Mouse (Mus musculus): Measurements from ENCODE around the gene Nol12. TPM values are rescaled to one million over a fixed set of nuclear protein-coding genes. Genes with fewer than 3 reads are reported as not detected.
A peak's percentile ranks its signal among the peaks of the same experiment; 100 is the strongest.

The Nol12 gene
- polyA plus RNA-seq, 1 experiment from 2014 or later: 24.5 TPM

DNA sequence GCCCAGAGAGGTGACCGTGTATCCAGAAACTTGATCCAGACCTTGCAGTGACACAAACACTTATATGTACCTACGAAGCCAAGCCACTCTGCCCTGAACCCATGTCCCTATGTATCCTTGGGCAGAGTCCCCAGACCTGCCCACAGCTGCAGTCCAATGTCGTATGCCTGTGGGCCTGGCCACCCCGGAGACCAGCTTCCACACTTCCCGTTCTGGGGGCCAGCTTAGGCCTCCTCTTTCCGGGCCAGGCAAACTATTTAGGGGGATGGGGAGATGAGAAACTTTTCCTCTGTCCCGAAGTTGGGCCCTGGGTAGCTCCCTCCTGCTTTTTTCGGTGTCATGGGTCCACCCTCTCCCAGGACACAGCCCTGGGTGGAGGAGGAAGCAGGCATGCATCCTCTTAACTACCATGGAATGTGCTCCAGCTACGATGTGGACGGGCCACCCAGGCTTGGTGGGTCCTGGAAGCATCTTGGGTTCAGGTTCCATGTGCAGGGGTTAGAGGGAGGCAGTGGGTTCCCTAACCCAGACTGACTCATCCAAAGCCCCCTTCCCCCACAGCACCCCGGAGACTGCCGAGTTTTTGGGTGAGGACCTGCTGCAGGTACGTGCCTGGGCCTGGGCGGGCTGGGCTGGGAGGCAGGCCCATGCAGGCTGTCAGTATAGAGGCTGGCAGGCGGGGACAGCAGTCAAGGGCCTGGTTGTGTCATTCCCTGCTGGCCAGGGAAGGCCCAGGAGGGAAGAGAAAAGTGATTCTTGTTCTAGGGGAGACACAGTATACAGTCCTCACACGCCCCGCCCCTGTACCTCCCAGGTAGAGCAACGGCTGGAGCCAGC lies 33.9 kb upstream of the Nol12 start:
- Histone ChIP-seq H3K9ac (peak overlapping the region; percentile 60), H3K4me2 (peak overlapping the region; percentile 89), H3K27me3 (no peaks in the 10 kb centered on the region), H3K27ac (replicated peaks) (peak overlapping the region; percentile 69), H3K36me3 (replicated peaks) (peaks cover 37% of the 10 kb centered on the region), H3K9me3 (replicated peaks) (no peaks in the 10 kb centered on the region), H3K4me3 (replicated peaks) (peak overlapping the region; percentile 70), H3K4me1 (replicated peaks) (peaks cover 71% of the 10 kb centered on the region)
- ATAC-seq (ENCODE audit: insufficient read depth): no peak
- WGBS (ENCODE audit: insufficient replicate concordance): 15% methylated on average over 18 of the region's 18 CpGs

DNA sequence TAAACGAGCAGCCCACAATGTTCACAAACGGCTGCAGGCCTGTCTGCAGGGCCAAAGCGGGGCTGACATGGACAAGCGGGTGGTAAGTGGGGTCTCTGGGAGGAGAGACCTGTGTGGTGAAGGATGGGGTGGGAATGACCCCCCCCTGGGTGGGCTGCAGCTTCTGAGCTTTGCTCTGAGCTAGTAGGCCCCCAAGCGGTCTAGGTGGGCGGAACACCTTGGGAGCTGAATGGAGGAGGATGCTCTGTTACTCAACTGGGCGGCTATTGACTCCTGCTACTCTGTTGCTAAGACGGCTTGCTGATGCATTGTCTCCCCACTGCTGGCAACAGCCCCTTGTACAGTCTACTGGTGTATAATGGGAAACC lies 33.3 kb upstream of the Nol12 start:
- H3K4me1 ChIP-seq (replicated peaks): peaks cover 65% of the 10 kb centered on the region
- H3K9ac ChIP-seq: no peak overlapping the region
- 65% methylated on average over 8 of the region's 8 CpGs for whole genome bisulfite sequencing (ENCODE audit: insufficient replicate concordance)
- peak overlapping the region; percentile 69; the same call in 1 of the 2 replicates for H3K27ac ChIP-seq (replicated peaks)
- H3K27me3 ChIP-seq: no peaks in the 10 kb centered on the region
- H3K9me3 ChIP-seq (replicated peaks): no peaks in the 10 kb centered on the region
- H3K4me2 ChIP-seq: peak overlapping the region; percentile 89
- H3K4me3 ChIP-seq (replicated peaks): peak overlapping the region; percentile 70
- no peak for ATAC-seq (ENCODE audit: insufficient read depth)
- peaks cover 43% of the 10 kb centered on the region for H3K36me3 ChIP-seq (replicated peaks)

DNA sequence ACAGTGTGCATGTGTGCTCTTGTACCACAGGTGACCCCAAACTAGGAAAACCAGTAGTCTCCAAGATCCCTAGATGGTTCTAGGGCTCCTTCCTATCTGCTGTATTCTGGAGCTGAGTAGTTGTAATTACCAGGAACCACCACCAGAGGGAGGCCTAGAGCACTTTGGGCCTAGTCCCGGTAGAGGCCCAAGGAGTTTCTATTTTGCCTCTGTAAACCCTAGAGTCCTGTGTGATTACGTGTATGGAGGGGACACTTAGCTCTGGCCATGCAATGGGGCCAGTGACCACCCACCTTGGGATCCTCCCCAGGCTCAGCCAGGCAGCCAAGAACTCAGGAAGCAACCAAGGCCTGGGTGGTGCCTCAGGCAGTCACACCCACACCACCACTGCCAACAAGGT lies 31.5 kb upstream of the Nol12 start:
- 7% methylated on average over 2 of the region's 2 CpGs for WGBS (ENCODE audit: insufficient replicate concordance)
- Histone ChIP-seq H3K4me3 (replicated peaks) (no peak overlapping the region), H3K27ac (replicated peaks) (no peak overlapping the region), H3K27me3 (no peaks in the 10 kb centered on the region), H3K9me3 (replicated peaks) (no peaks in the 10 kb centered on the region), H3K4me1 (replicated peaks) (peaks cover 47% of the 10 kb centered on the region), H3K4me2 (peak overlapping the region; percentile 47), H3K9ac (no peak overlapping the region), H3K36me3 (replicated peaks) (peaks cover 61% of the 10 kb centered on the region)
- ATAC-seq (ENCODE audit: insufficient read depth): no peak

DNA sequence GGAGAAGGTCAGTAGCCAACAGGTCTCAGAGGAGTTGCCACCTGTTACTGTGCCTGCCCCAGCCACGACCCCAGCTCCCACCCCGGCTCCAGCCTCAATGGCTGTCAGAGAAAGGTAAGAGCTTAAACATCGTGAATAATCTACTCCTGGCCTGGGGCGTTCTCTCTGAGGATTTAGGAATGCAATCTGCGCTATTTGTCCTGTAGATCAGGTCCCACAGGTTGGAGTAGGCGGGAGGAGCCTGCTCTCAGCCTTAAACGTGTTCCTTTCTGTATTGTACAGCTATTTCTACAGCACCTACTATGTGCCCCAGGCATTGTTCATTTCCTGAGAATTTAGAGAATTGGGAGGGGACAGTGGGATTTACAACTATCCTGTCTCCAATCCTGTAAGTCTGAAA lies 26.3 kb upstream of the Nol12 start:
- H3K4me1 ChIP-seq (replicated peaks): peaks cover 23% of the 10 kb centered on the region
- no peak overlapping the region for H3K9ac ChIP-seq
- H3K4me2 ChIP-seq: no peak overlapping the region
- H3K27me3 ChIP-seq: no peaks in the 10 kb centered on the region
- no peak for ATAC-seq (ENCODE audit: insufficient read depth)
- H3K36me3 ChIP-seq (replicated peaks): peaks cover 81% of the 10 kb centered on the region
- 78% methylated on average over 7 of the region's 7 CpGs for WGBS (ENCODE audit: insufficient replicate concordance)
- no peak overlapping the region for H3K4me3 ChIP-seq (replicated peaks)
- no peaks in the 10 kb centered on the region for H3K9me3 ChIP-seq (replicated peaks)
- no peak overlapping the region for H3K27ac ChIP-seq (replicated peaks)

DNA sequence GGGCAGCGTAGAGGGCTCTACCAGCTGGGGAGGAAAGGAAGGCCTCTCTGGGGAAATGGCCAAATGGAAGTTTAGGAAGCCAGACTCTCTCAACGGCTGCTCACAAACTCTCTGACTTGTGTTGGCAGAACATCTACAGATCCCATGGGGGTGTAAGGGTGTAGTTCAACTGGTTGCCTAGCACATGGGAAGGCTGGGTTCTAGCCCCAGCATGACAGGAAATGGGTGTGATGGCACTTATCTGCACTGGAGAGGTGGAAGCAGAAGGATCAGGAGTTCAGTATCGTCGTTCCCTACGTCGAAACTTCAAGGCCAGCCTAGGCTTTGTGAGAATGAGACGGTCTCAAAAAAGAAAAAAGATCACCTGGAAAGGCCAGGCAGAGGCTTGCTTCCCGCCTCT lies 25.8 kb upstream of the Nol12 start:
- Histone ChIP-seq H3K4me1 (replicated peaks) (peaks cover 25% of the 10 kb centered on the region), H3K9ac (no peak overlapping the region), H3K4me2 (no peak overlapping the region), H3K27me3 (0 out of 2 replicates have a peak, but pooled peaks cover 1% of the 10 kb centered on the region), H3K9me3 (replicated peaks) (no peaks in the 10 kb centered on the region), H3K36me3 (replicated peaks) (peaks cover 75% of the 10 kb centered on the region), H3K27ac (replicated peaks) (no peak overlapping the region), H3K4me3 (replicated peaks) (no peak overlapping the region)
- no peak for ATAC-seq (ENCODE audit: insufficient read depth)
- 54% methylated on average over 8 of the region's 8 CpGs for WGBS (ENCODE audit: insufficient replicate concordance)

DNA sequence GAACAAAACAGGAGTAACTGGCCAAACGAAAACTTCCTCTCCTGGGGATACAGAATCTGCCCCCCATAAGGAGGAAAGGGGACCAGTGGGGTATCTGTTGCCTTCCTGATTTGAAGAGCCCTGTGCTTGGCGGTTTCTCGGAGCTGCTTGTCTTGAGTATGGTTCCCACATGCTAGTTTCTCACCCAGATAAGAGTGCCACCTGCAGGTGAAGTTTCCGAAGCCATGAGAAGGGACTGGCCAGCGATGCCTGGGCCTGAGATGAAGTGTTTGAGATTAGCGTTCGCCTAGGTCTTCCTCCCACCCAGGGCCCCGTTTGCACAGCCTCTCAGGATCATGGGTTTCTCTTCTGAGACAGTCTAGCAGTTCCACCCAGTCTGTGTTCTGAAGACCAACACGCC lies 22.7 kb upstream of the Nol12 start:
- H3K4me1 ChIP-seq (replicated peaks): peaks cover 55% of the 10 kb centered on the region
- no peaks in the 10 kb centered on the region for H3K9me3 ChIP-seq (replicated peaks)
- no peak overlapping the region for H3K4me2 ChIP-seq
- whole genome bisulfite sequencing (ENCODE audit: insufficient replicate concordance): 31% methylated on average over 9 of the region's 9 CpGs
- no peak overlapping the region for H3K4me3 ChIP-seq (replicated peaks)
- H3K9ac ChIP-seq: no peak overlapping the region
- no peak for ATAC-seq (ENCODE audit: insufficient read depth)
- H3K36me3 ChIP-seq (replicated peaks): peaks cover 46% of the 10 kb centered on the region
- H3K27ac ChIP-seq (replicated peaks): no peak overlapping the region
- 0 out of 2 replicates have a peak, but pooled peaks cover 6% of the 10 kb centered on the region for H3K27me3 ChIP-seq

DNA sequence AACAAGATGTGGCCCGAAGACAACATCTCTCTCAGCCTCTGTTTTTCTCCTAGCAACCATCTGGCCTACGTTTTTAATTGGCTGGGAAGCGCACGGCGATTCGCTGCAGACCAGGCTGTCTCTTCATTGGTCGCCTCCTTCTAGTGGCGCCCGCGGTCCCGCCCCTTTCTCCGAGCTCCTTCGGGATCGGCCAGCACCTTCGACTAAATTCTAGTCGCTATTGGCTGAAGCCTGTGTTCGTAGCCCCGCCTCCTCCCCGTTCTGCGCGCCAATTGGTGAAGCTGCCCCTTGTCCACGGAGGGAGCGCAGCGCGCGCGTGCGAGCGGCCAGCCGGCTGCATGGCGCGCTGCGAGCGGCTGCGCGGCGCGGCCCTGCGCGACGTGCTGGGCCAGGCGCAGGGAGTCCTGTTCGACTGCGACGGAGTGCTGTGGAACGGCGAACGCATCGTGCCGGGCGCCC lies 21.1 kb upstream of the Nol12 start, which contains the start of gene Pdxp:
Gene Pdxp, plus strand, starts transcription at position 288 of the 459 bp plus-strand sequence.
- Histone ChIP-seq H3K36me3 (replicated peaks) (peaks cover 35% of the 10 kb centered on the region), H3K4me1 (replicated peaks) (peaks cover 54% of the 10 kb centered on the region), H3K9ac (peak within 1 kb of the TSS; percentile 69), H3K4me2 (peak within 1 kb of the TSS; percentile 100), H3K27me3 (0 out of 2 replicates have a peak, but pooled peaks cover 6% of the 10 kb centered on the region), H3K4me3 (replicated peaks) (peak within 1 kb of the TSS; percentile 68), H3K9me3 (replicated peaks) (no peaks in the 10 kb centered on the region), H3K27ac (replicated peaks) (peak within 1 kb of the TSS; percentile 70)
- peak; percentile 88 for ATAC-seq (ENCODE audit: insufficient read depth)
- WGBS (ENCODE audit: insufficient replicate concordance): under 1% methylated on average over 51 of the region's 51 CpGs

DNA sequence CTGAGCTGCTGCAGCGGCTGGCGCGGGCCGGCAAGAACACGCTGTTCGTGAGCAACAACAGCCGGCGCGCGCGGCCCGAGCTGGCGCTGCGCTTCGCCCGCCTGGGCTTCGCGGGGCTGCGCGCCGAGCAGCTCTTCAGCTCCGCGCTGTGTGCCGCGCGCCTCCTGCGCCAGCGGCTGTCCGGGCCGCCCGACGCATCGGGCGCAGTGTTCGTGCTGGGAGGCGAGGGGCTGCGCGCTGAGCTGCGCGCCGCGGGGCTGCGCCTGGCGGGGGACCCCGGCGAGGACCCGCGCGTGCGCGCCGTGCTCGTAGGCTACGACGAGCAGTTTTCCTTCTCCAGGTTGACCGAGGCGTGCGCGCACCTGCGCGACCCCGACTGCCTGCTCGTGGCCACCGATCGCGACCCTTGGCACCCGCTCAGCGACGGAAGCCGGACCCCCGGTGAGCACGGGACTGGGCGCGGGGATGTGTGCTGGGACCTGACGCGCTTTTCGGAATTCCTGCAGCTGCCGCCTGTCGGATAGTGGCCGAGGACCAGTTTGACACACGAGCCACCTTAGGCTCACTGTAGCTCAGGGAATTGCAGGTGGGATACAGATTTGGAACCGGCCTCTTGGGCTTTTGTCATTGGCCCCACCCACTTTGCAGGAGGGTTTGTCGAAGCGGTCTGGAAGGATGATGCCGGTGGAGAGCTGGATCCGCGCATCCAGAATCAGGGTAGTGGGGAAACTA lies 20.5 kb upstream of the Nol12 start:
- ATAC-seq (ENCODE audit: insufficient read depth): peak; percentile 61
- Histone ChIP-seq H3K4me2 (peak overlapping the region; percentile 100), H3K9ac (peak overlapping the region; percentile 69), H3K27ac (replicated peaks) (peak overlapping the region; percentile 70), H3K4me1 (replicated peaks) (peaks cover 52% of the 10 kb centered on the region), H3K27me3 (0 out of 2 replicates have a peak, but pooled peaks cover 6% of the 10 kb centered on the region), H3K36me3 (replicated peaks) (peaks cover 34% of the 10 kb centered on the region), H3K4me3 (replicated peaks) (peak overlapping the region; percentile 68), H3K9me3 (replicated peaks) (no peaks in the 10 kb centered on the region)
- WGBS (ENCODE audit: insufficient replicate concordance): under 1% methylated on average over 87 of the region's 87 CpGs

DNA sequence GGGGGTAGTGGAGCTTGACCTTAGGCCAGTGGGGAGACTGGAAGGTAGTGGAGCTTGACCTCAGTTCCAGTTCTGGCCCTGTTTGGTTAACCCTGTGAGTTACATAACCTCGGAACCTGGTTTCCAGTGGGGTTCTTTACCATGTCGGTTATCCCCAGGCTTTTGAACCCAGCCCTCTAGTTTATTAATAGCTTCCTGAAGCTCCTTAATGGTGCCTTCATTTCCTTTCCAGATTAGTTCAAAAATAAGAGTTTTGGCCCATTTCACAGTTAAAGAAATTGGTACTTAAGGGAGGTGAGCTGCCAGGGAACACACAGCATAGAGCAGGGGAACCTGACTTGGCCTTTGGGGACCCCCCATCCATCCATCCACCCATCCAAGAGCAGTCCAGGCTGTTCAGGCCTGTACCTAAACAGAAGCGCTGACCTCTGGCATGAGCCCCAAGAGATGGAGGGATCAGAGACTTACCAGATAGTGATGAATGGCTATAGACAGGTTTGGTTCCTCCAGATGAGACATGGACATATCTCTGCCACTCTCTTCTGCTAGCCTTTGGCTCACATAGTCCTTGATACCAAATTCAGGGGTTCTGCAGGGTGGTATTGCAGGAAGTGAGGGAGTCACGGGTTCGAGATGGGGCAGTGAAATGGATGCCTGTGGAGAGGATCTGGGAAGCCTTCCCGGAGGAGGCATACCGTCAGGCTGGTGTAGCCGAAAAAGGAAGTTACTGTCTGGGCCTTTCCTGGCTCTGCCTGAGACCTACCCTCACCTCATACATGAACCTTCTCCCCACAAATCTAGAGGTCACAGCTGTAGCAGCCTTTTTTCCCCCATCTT lies 19.7 kb upstream of the Nol12 start:
- Histone ChIP-seq H3K4me1 (replicated peaks) (peaks cover 53% of the 10 kb centered on the region), H3K36me3 (replicated peaks) (peaks cover 26% of the 10 kb centered on the region), H3K4me2 (peak overlapping the region; percentile 100), H3K4me3 (replicated peaks) (peak overlapping the region; percentile 68), H3K9ac (peak overlapping the region; percentile 69), H3K9me3 (replicated peaks) (no peaks in the 10 kb centered on the region), H3K27ac (replicated peaks) (no peak overlapping the region; the same call in 1 of the 2 replicates), H3K27me3 (0 out of 2 replicates have a peak, but pooled peaks cover 6% of the 10 kb centered on the region)
- ATAC-seq (ENCODE audit: insufficient read depth): no peak
- 37% methylated on average over 8 of the region's 8 CpGs for WGBS (ENCODE audit: insufficient replicate concordance)

DNA sequence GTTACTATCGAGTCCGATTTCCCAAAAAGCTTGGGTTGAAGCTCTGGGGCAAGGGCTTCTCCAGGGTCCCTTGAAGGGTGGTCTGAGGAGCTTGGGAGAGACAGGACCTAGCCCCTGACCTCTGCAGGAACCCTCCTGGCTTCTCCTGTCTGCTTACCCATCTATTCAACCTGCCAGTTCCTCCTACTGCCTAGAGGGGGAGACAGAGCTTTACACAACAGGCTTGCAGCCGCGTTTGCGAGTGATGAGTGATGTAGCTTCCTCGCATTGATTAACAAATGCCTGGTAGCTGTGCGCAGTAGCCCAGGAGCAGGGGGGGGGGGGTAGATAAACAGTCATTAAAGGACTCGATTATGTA lies 19.1 kb upstream of the Nol12 start:
- peak overlapping the region; percentile 68 for H3K4me3 ChIP-seq (replicated peaks)
- no peak overlapping the region; the same call in 1 of the 2 replicates for H3K27ac ChIP-seq (replicated peaks)
- no peak for ATAC-seq (ENCODE audit: insufficient read depth)
- H3K36me3 ChIP-seq (replicated peaks): peaks cover 20% of the 10 kb centered on the region
- H3K27me3 ChIP-seq: 0 out of 2 replicates have a peak, but pooled peaks cover 6% of the 10 kb centered on the region
- H3K4me1 ChIP-seq (replicated peaks): peaks cover 59% of the 10 kb centered on the region
- H3K4me2 ChIP-seq: peak overlapping the region; percentile 100
- no peaks in the 10 kb centered on the region for H3K9me3 ChIP-seq (replicated peaks)
- WGBS (ENCODE audit: insufficient replicate concordance): 6% methylated on average over 8 of the region's 8 CpGs
- no peak overlapping the region for H3K9ac ChIP-seq

All from liver, embryonic 15.5 days (tissue).